Mouse (Mus musculus) lung, embryonic 14.5 days (tissue): Measurements from ENCODE around the gene Arl5a. TPM values are rescaled to one million over a fixed set of nuclear protein-coding genes. Genes with fewer than 3 reads are reported as not detected.

ENCODE experiments used
- ATAC-seq: fragments of 200-750 bp; cut with Nextera tagmentation; 2 replicates; pipeline ENCODE4 v1.8.0; 2017; ENCODE audit warnings: mild to moderate bottlenecking, moderate TSS enrichment, moderate library complexity; ENCODE audit not compliant: insufficient read depth
- DNase-seq: peaks from one replicate; pipeline ENCODE4 v3.0.0-alpha.2; 2015
- H3K27ac ChIP-seq: fragments of 300-500 bp; sonication (generic); 2 replicates; pipeline ENCODE4 v1.5.1; 2014; ENCODE audit warnings: low read depth, mild to moderate bottlenecking, moderate library complexity
- H3K27me3 ChIP-seq: fragments of 300-500 bp; sonication (generic); 2 replicates; pipeline ENCODE4 v1.6.1; 2014; ENCODE audit warnings: low read length, control low read depth; ENCODE audit not compliant: insufficient read depth
- H3K36me3 ChIP-seq: fragments of 300-500 bp; sonication (generic); 2 replicates; pipeline ENCODE4 v1.6.1; 2014; ENCODE audit warnings: control low read depth; ENCODE audit not compliant: insufficient read depth
- H3K4me1 ChIP-seq: fragments of 300-500 bp; sonication (generic); 2 replicates; pipeline ENCODE4 v1.6.1; 2014; ENCODE audit warnings: antibody characterized with exemption, control low read depth; ENCODE audit not compliant: insufficient read depth
- H3K4me2 ChIP-seq: fragments of 300-500 bp; sonication (generic); 2 replicates; pipeline ENCODE4 v1.6.1; 2014; ENCODE audit warnings: mild to moderate bottlenecking
- H3K4me3 ChIP-seq: fragments of 300-500 bp; sonication (generic); 2 replicates; pipeline ENCODE4 v1.5.1; 2014; ENCODE audit warnings: low read depth, low read length
- H3K9ac ChIP-seq: fragments of 300-500 bp; sonication (generic); 2 replicates; pipeline ENCODE4 v1.6.1; 2014
- H3K9me3 ChIP-seq: fragments of 300-500 bp; sonication (generic); 2 replicates; pipeline ENCODE4 v1.6.1; 2016; ENCODE audit warnings: low read depth, low read length, control low read depth
- CTCF ChIP-seq: IDR thresholded peaks from 2 replicates; pipeline ENCODE4 v1.5.1; 2016; ENCODE audit warnings: antibody characterized with exemption, low read depth
- WGBS: fragments of 180-500 bp; shearing (Covaris S2); extraction: QIAGEN DNeasy Blood & Tissue Kit; methylation state at CpG from one replicate; pipeline ENCODE4 v1.1.7; 2014; 5-methylcytosine and 5-hydroxymethylcytosine counted together
- polyA plus RNA-seq: library from polyadenylated mRNA; unstranded; fragments of >200 nt; fragmentation: Nextera tagmentation; extraction: Ambion mirVana; gene quantifications from 2 replicates; pipeline ENCODE4 v1.2.1, GENCODE M21; 2014

The Arl5a gene
- polyA plus RNA-seq, result 63.6 and 71.0 TPM in 2 replicates

DNA sequence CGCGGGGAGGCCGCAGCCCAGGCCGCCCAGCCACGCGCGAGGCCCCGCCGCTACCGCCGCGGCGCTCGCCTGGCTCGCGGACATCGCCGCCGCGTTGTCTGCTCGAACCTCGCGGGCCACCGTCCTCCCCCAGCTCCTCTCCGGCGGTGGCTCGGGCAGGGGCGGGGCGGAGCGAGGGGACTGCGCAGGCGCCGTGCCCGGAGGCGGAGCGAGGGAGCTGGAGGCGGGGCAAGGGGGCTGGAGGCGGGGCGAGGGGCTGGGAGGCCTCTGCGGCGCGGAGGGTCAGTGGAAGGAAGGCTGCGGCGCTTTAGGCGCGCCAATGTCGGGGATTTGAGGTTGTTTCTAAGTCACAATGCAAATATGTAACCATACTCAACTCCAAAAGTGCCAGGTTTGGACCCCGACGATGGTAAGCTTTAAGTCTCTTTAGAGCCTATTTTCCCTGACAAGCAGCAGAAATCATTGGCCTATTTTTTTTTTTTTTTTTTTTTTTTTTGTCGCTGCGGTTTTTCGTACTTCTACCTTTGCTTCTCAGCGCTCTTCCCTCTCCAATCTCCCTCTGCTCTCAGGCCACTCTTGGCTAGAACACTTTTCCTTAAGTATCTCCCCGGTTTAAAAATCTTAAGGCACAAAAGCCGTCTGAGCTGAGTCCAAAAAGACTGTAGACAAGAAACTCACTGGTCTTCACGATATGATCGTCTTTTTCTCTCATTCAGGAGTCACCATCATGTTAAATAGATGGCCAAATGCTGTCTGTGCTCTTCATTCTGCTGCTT, at the start of gene Arl5a:
Gene Arl5a (minus strand): TSS at position 155 of the 776 bp plus-strand sequence.
- Histone ChIP-seq H3K36me3 (no peaks in the 10 kb centered on the region), H3K27ac (peak within 1 kb of the TSS; percentile 91), H3K9me3 (no peaks in the 10 kb centered on the region), H3K27me3 (no peaks in the 10 kb centered on the region), H3K4me1 (no peaks in the 10 kb centered on the region; the same call in none of the 2 replicates), H3K4me3 (peak within 1 kb of the TSS; percentile 98), H3K4me2 (peak within 1 kb of the TSS; percentile 84), H3K9ac (peak within 1 kb of the TSS; percentile 96)
- WGBS, result under 1% methylated on average over 57 of the region's 57 CpGs
- TF ChIP-seq CTCF, result no peak
- peak; percentile 94 for ATAC-seq
- peak; percentile 94 for DNase-seq

DNA sequence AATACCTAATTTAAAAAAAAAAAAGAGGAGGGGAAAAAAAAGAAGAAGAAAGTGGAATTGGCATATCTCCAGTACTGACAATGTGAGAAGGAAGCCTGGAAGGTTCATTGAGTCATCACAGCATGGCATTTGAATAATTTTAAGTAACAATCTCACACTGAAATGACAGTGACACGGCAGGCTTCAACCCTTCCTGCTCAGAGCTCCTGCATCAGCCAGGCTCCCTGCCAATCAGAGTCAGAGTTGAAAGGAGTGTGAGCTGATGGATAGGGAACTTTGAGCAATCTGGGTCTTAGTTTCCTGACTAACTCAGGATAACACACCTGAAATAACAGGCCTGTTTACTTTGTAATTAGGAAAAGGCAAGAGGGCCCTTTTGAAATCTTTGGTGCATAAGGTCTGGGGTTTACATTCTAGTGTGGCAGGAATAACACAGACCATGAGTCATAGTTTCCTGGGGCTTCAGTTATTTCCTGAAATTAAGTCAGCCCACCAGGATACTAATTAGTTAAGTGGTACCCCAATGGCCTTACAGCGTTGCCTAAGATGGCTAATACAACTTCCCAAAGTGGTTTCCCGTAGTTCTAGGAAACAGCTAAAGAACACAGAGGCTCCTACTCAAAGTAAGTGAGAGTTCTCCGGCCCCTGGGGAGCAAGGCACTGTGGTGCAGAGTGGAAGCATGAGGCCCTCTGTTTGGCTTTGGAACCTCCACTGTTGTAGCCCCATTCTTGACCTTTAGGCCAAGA, 47.0 kb upstream of the Arl5a start:
- DNase-seq, result peak; percentile 64
- ATAC-seq, result peak; percentile 85

DNA sequence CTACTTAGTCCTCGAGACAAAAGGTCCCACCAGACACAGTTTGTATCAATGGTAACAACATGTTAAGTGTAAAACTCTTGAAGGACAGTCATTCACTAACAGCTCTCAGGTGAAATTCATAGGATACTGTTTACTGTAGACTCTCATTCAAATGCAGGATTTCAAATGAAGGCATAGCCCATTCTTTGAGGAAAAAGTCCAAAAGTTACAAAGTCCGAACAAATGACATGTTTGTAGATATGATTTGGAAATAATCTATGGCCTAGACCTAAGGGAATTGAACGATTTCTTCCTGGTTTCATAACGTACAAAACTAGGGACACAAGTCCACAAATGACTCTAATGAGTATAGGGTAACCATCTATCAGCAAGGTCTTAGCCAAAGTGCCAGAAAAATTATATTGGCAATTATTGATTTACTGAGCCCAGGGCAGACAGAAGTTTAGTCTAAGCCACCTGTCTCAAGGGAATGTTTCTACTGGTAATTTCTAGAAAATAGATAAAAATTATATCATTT, 45.4 kb upstream of the Arl5a start:
- no peak overlapping the region for H3K9ac ChIP-seq
- DNase-seq, result no peak
- TF ChIP-seq CTCF, result no peak
- no peak overlapping the region for H3K4me2 ChIP-seq
- no peak overlapping the region for H3K4me3 ChIP-seq
- 78% methylated on average over 4 of the region's 4 CpGs for WGBS
- no peak for ATAC-seq
- no peaks in the 10 kb centered on the region for H3K27me3 ChIP-seq
- no peaks in the 10 kb centered on the region for H3K4me1 ChIP-seq
- H3K36me3 ChIP-seq, result no peaks in the 10 kb centered on the region
- H3K27ac ChIP-seq, result no peak overlapping the region
- no peaks in the 10 kb centered on the region for H3K9me3 ChIP-seq

More for the DNA sequence above, 47.0 kb upstream of the Arl5a start:
- no peaks in the 10 kb centered on the region for H3K27me3 ChIP-seq
- no peak overlapping the region for H3K4me3 ChIP-seq
- H3K9ac ChIP-seq, result no peak overlapping the region
- no peak for TF ChIP-seq CTCF
- no peaks in the 10 kb centered on the region for H3K9me3 ChIP-seq
- H3K36me3 ChIP-seq, result no peaks in the 10 kb centered on the region
- peak overlapping the region; percentile 72 for H3K27ac ChIP-seq
- WGBS, result 18% methylated on average over 4 of the region's 4 CpGs
- no peaks in the 10 kb centered on the region for H3K4me1 ChIP-seq
- H3K4me2 ChIP-seq, result no peak overlapping the region

- no peak overlapping the region for H3K9ac ChIP-seq
- ATAC-seq (no peak), DNase-seq (no peak)
- no peaks in the 10 kb centered on the region for H3K4me1 ChIP-seq
- WGBS, result 64% methylated on average over 6 of the region's 6 CpGs
- no peaks in the 10 kb centered on the region for H3K36me3 ChIP-seq
- H3K27ac ChIP-seq, result no peak overlapping the region
- TF ChIP-seq CTCF, result no peak
- H3K4me2 ChIP-seq, result no peak overlapping the region
- H3K9me3 ChIP-seq, result no peaks in the 10 kb centered on the region
- H3K27me3 ChIP-seq, result no peaks in the 10 kb centered on the region
- no peak overlapping the region for H3K4me3 ChIP-seq
Measured at GRCm38 (mm10) chr2:52467629-52468028, 42.9 kb upstream of the Arl5a start.

- ATAC-seq (no peak), DNase-seq (peak; percentile 31)
- H3K27ac ChIP-seq, result no peak overlapping the region
- H3K4me2 ChIP-seq, result no peak overlapping the region
- no peaks in the 10 kb centered on the region for H3K36me3 ChIP-seq
- no peak for TF ChIP-seq CTCF
- WGBS, result 74% methylated on average over 12 of the region's 12 CpGs
- H3K27me3 ChIP-seq, result no peaks in the 10 kb centered on the region
- peaks cover 6% of the 10 kb centered on the region; the same call in 1 of the 2 replicates for H3K4me1 ChIP-seq
- no peaks in the 10 kb centered on the region for H3K9me3 ChIP-seq
- H3K4me3 ChIP-seq, result no peak overlapping the region
- H3K9ac ChIP-seq, result no peak overlapping the region
Measured at GRCm38 (mm10) chr2:52461206-52461967, 36.7 kb upstream of the Arl5a start.

- TF ChIP-seq CTCF, result no peak
- ATAC-seq, result no peak
- H3K27me3 ChIP-seq, result no peaks in the 10 kb centered on the region
- no peaks in the 10 kb centered on the region for H3K36me3 ChIP-seq
- WGBS, result 56% methylated on average over 7 of the region's 7 CpGs
- no peak for DNase-seq
- H3K4me1 ChIP-seq, result no peaks in the 10 kb centered on the region
- no peak overlapping the region for H3K4me2 ChIP-seq
- H3K9ac ChIP-seq, result no peak overlapping the region
- no peak overlapping the region for H3K27ac ChIP-seq
- H3K9me3 ChIP-seq, result no peaks in the 10 kb centered on the region
- no peak overlapping the region for H3K4me3 ChIP-seq
Measured at GRCm38 (mm10) chr2:52455606-52456479, 31.1 kb upstream of the Arl5a start.
